Mouse (Mus musculus) limb, embryonic 14.5 days (tissue): ENCODE results near the gene Gpr84. TPM values are rescaled to one million over a fixed set of nuclear protein-coding genes. Genes with fewer than 3 reads are reported as not detected.

Experiments used
- ATAC-seq: fragments of 200-750 bp; cut with Nextera tagmentation; 2 replicates; pipeline ENCODE4 v1.8.0; 2017; ENCODE audit warnings: low read depth, moderate number of reproducible peaks, moderate TSS enrichment; ENCODE audit not compliant: low FRiP score
- DNase-seq: peaks from one replicate; pipeline ENCODE4 v3.0.0-alpha.2; 2015; ENCODE audit warnings: low spot score
- H3K27ac ChIP-seq: fragments of 300-500 bp; sonication (generic); replicated peaks from 2 replicates; pipeline ENCODE4 v1.5.1; 2014; ENCODE audit warnings: low read depth, mild to moderate bottlenecking, low read length, moderate library complexity, mixed read lengths
- H3K27me3 ChIP-seq: fragments of 300-500 bp; sonication (generic); 2 replicates; pipeline ENCODE4 v1.6.1; 2014; ENCODE audit warnings: low read length, mixed read lengths; ENCODE audit not compliant: control insufficient read depth, insufficient read depth
- H3K36me3 ChIP-seq: fragments of 300-500 bp; sonication (generic); 2 replicates; pipeline ENCODE4 v1.6.1; 2014; ENCODE audit warnings: mild to moderate bottlenecking, low read length, moderate library complexity, mixed read lengths; ENCODE audit not compliant: control insufficient read depth, insufficient read depth
- H3K4me1 ChIP-seq: fragments of 300-500 bp; sonication (generic); 2 replicates; pipeline ENCODE4 v1.6.1; 2014; ENCODE audit warnings: antibody characterized with exemption, low read length, mixed read lengths; ENCODE audit not compliant: control insufficient read depth, insufficient read depth
- H3K4me2 ChIP-seq: fragments of 300-500 bp; sonication (generic); replicated peaks from 2 replicates; pipeline ENCODE4 v1.6.1; 2014; ENCODE audit warnings: low read depth, mild to moderate bottlenecking, low read length, moderate library complexity; ENCODE audit not compliant: severe bottlenecking
- H3K4me3 ChIP-seq: fragments of 300-500 bp; sonication (generic); replicated peaks from 2 replicates; pipeline ENCODE4 v1.5.1; 2014; ENCODE audit warnings: low read length
- H3K9ac ChIP-seq: fragments of 300-500 bp; sonication (generic); 2 replicates; pipeline ENCODE4 v1.6.1; 2014; ENCODE audit warnings: mild to moderate bottlenecking, low read depth, low read length, moderate library complexity; ENCODE audit not compliant: severe bottlenecking
- H3K9me3 ChIP-seq: fragments of 300-500 bp; sonication (generic); 2 replicates; pipeline ENCODE4 v1.6.1; 2016; ENCODE audit warnings: low read length; ENCODE audit not compliant: control insufficient read depth
- POLR2A ChIP-seq: fragments of 200-500 bp; IDR thresholded peaks from 2 replicates; pipeline ENCODE4 v1.8.0; 2012; ENCODE audit warnings: inconsistent platforms, mild to moderate bottlenecking, moderate library complexity, borderline replicate concordance; ENCODE audit not compliant: insufficient read depth, insufficient read length; ENCODE audit errors: extremely low read depth
- WGBS: fragments of 180-500 bp; shearing (Covaris S2); extraction: QIAGEN DNeasy Blood & Tissue Kit; methylation state at CpG from one replicate; pipeline ENCODE4 v1.1.7; 2014; 5-methylcytosine and 5-hydroxymethylcytosine counted together
- microRNA counts: library from miRNA; unstranded; fragments of <30 nt; microRNA quantifications from one replicate; lab custom pipeline; 2016
- microRNA-seq: library from miRNA; unstranded; fragments of <30 nt; microRNA quantifications from one replicate; pipeline ENCODE4, GENCODE M21; 2016
- polyA plus RNA-seq, 2 experiments: library from polyadenylated mRNA; depleted of rRNA in 1 of 2; stranded (reverse) in 1 of 2; unstranded in 1 of 2; fragments of >200 nt; fragmentation: Nextera tagmentation in 1 of 2; extraction: Ambion mirVana in 1 of 2; gene quantifications; 2 replicates each; pipeline versions ENCODE4 v1.2.1 to v1.2.3; 2012 to 2014

Gene Gpr84
- polyA plus RNA-seq, 2 experiments, result 0.34 to 0.51 TPM

DNA sequence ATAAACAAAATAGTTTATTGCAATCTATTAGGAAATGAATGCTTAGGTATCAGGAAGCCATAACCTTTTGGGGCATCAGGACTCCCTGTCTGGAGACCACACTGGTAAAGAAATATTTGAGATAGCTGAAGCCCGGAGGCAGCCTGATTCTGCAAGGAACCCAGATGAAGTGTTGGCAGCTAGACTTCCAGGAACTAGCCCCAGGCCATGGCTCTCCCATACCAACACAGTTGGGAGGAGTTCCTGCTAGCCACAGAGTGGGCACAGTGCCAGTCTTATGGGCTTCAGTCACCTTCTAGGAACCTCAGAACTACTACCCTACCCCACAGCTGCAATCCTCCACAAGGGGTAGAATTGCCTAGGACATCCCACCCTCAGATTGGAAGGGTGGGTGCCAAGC is 50.4 kb downstream of the Gpr84 start:
- Histone ChIP-seq H3K27me3 (no peaks in the 10 kb centered on the region), H3K4me3 (no peak overlapping the region), H3K9ac (no peak overlapping the region), H3K27ac (no peak overlapping the region), H3K36me3 (no peaks in the 10 kb centered on the region), H3K4me2 (no peak overlapping the region), H3K9me3 (no peaks in the 10 kb centered on the region), H3K4me1 (peaks cover 2% of the 10 kb centered on the region)
- WGBS, result 53% methylated on average over 1 of the region's 1 CpGs
- DNase-seq (no peak), ATAC-seq (no peak)
- no peak for TF ChIP-seq POLR2A

DNA sequence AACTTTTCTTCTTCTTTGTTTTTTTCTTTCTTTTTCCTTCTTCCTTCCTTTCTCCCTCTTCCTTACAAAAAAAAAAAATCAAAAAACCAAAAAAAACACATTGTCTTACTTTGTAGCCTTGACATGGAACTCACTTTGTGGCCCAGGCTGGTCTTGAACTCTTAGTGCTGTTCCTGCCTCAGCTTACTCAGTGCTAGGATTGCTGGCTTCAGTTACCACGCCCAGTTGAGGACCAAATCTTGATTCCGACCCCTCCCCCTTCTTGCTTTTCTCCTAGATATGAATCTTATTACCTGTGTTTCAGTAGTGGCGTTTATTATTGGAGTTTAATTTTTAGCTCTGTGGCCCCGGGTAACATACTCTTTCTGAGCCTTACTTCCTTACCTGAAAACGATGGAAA is 51.2 kb downstream of the Gpr84 start:
- no peak overlapping the region for H3K9ac ChIP-seq
- no peak for TF ChIP-seq POLR2A
- no peaks in the 10 kb centered on the region for H3K27me3 ChIP-seq
- 82% methylated on average over 5 of the region's 5 CpGs for WGBS
- H3K9me3 ChIP-seq, result no peaks in the 10 kb centered on the region
- peaks cover 8% of the 10 kb centered on the region for H3K4me1 ChIP-seq
- no peaks in the 10 kb centered on the region for H3K36me3 ChIP-seq
- H3K4me2 ChIP-seq, result no peak overlapping the region
- H3K4me3 ChIP-seq, result no peak overlapping the region
- no peak overlapping the region for H3K27ac ChIP-seq
- DNase-seq (no peak), ATAC-seq (no peak)

MicroRNA genes within 50 kb of the gene (microRNA counts, 519-probe panel; counts per million panel counts)
- microRNA mmu-miR-148b (lab: Ali Mortazavi, UCI), result 3,625 counts per million, percentile 73 among the panel's probes with 10 or more counts

Small RNA genes within 50 kb of the gene (microRNA-seq; reads per million reads assigned to microRNA genes)
- gene Mir148b (325 reads per million, percentile 59 among the genes with 10 or more reads in this experiment), gene Mir6963 (not detected)

Other genes with a start within 250 kb of the Gpr84 start
- 18.6 and 22.4 TPM in 2 replicates for gene Smug1, start 143.5 kb downstream of the Gpr84 start, polyA plus RNA-seq (2012; rRNA removed)
- gene Smug1, start 143.5 kb downstream of the Gpr84 start, polyA plus RNA-seq (2014; fragmentation: Nextera tagmentation; extraction: Ambion mirVana), result 18.2 and 18.9 TPM in 2 replicates
- 78.3 and 81.4 TPM in 2 replicates for gene Cbx5, start 70.8 kb downstream of the Gpr84 start, polyA plus RNA-seq (2012; rRNA removed)
- gene Cbx5, start 70.8 kb downstream of the Gpr84 start, polyA plus RNA-seq (2014; fragmentation: Nextera tagmentation; extraction: Ambion mirVana), result 122 and 131 TPM in 2 replicates
- 830 and 1,175 TPM in 2 replicates for gene Hnrnpa1, start 70.2 kb downstream of the Gpr84 start, polyA plus RNA-seq (2012; rRNA removed)
- gene Hnrnpa1, start 70.2 kb downstream of the Gpr84 start, polyA plus RNA-seq (2014; fragmentation: Nextera tagmentation; extraction: Ambion mirVana), result 704 and 769 TPM in 2 replicates
- gene Nfe2, start 52.2 kb downstream of the Gpr84 start, polyA plus RNA-seq (2012; rRNA removed), result 1.5 and 3.4 TPM in 2 replicates
- gene Nfe2, start 52.2 kb downstream of the Gpr84 start, polyA plus RNA-seq (2014; fragmentation: Nextera tagmentation; extraction: Ambion mirVana), result 1.5 and 2.4 TPM in 2 replicates
- gene Copz1, start 37.9 kb downstream of the Gpr84 start, polyA plus RNA-seq (2012; rRNA removed), result 200 and 228 TPM in 2 replicates
- 292 and 298 TPM in 2 replicates for gene Copz1, start 37.9 kb downstream of the Gpr84 start, polyA plus RNA-seq (2014; fragmentation: Nextera tagmentation; extraction: Ambion mirVana)
- gene Zfp385a, start 29.5 kb upstream of the Gpr84 start, polyA plus RNA-seq (2012; rRNA removed), result 23.4 and 28.8 TPM in 2 replicates
- 16.4 and 19.1 TPM in 2 replicates for gene Zfp385a, start 29.5 kb upstream of the Gpr84 start, polyA plus RNA-seq (2014; fragmentation: Nextera tagmentation; extraction: Ambion mirVana)
- 71.2 and 91.3 TPM in 2 replicates for gene Itga5, start 56.2 kb upstream of the Gpr84 start, polyA plus RNA-seq (2012; rRNA removed)
- gene Itga5, start 56.2 kb upstream of the Gpr84 start, polyA plus RNA-seq (2014; fragmentation: Nextera tagmentation; extraction: Ambion mirVana), result 63.4 and 66.5 TPM in 2 replicates
- gene Gtsf1, start 119.9 kb upstream of the Gpr84 start, polyA plus RNA-seq (2012; rRNA removed), result 0.10 TPM in 1 of 2 replicates, not detected in the other
- not detected in 2 replicates for gene Gtsf1, start 119.9 kb upstream of the Gpr84 start, polyA plus RNA-seq (2014; fragmentation: Nextera tagmentation; extraction: Ambion mirVana)
- not detected in 2 replicates for gene Gtsf2, start 137.9 kb upstream of the Gpr84 start, polyA plus RNA-seq (2012; rRNA removed)
- gene Gtsf2, start 137.9 kb upstream of the Gpr84 start, polyA plus RNA-seq (2014; fragmentation: Nextera tagmentation; extraction: Ambion mirVana), result not detected in 2 replicates
- 4.5 TPM in 2 replicates for gene Nckap1l, start 143.2 kb upstream of the Gpr84 start, polyA plus RNA-seq (2012; rRNA removed)
- gene Nckap1l, start 143.2 kb upstream of the Gpr84 start, polyA plus RNA-seq (2014; fragmentation: Nextera tagmentation; extraction: Ambion mirVana), result 3.9 TPM in 2 replicates
- 6.9 and 7.1 TPM in 2 replicates for gene Pde1b, start 192.4 kb upstream of the Gpr84 start, polyA plus RNA-seq (2012; rRNA removed)
- gene Pde1b, start 192.4 kb upstream of the Gpr84 start, polyA plus RNA-seq (2014; fragmentation: Nextera tagmentation; extraction: Ambion mirVana), result 4.4 TPM in 2 replicates
- 6.3 and 6.7 TPM in 2 replicates for gene Ppp1r1a, start 227.4 kb upstream of the Gpr84 start, polyA plus RNA-seq (2012; rRNA removed)
- gene Ppp1r1a, start 227.4 kb upstream of the Gpr84 start, polyA plus RNA-seq (2014; fragmentation: Nextera tagmentation; extraction: Ambion mirVana), result 9.6 and 11.2 TPM in 2 replicates